Mouse (Mus musculus): Measurements from ENCODE around the gene Slc4a4.

Gene Slc4a4

DNA sequence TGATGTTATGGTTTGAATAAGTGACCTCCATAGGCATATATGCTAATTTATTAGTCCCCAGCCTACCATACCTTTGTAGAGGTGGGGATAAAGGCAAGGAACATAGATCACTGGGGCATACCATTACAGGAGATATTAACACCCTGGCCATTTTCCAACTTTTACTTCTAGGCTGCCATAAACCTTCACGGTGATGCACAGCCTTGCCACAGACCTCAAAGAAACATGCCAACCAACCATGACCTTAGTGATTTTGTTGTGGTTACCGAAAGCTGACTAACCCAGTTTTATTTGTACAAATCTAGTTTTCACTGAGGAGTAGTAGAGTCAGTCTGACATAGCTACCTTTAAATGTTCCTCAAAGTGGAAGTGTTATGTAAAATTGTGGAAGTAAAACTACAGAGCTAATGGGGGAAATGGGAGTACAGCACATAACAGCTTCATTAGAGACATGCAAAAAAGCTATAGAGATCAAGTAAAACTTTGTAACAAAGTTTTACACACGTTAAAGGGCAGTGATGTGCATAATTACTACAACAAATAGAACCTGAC is 393.8 kb downstream of the Slc4a4 start:
- no peak for ATAC-seq (ENCODE audit: low TSS enrichment)
